Mouse (Mus musculus): ENCODE results near the gene Olfr1383. TPM values are rescaled to one million over a fixed set of nuclear protein-coding genes. Genes with fewer than 3 reads are reported as not detected.

Olfr1383 gene
- not detected for polyA plus RNA-seq (2014; fragmentation: Illumina TruSeq; extraction: RNeasy Lipid Tissue Mini Kit (QIAGEN cat#74804); ENCODE audit: low read depth, low replicate concordance)

GRCm38 (mm10) chr11:49519348-49519747 lies at the start of gene Olfr1383:
Olfr1383 (plus strand) TSS chr11:49519648.

GRCm38 (mm10) chr11:49488770-49489169 lies 30.7 kb upstream of the Olfr1383 start, which contains the start of gene Olfr1385:
Olfr1385 (plus strand) TSS chr11:49489070.

GRCm38 (mm10) chr11:49527947-49528346 lies 8.5 kb downstream of the Olfr1383 start, which contains the start of gene Olfr1382:
Olfr1382 (plus strand) TSS chr11:49528247.

GRCm38 (mm10) chr11:49543149-49543548 lies 23.7 kb downstream of the Olfr1383 start, which contains the start of gene Olfr1381:
Olfr1381 (plus strand) TSS chr11:49543449.

GRCm38 (mm10) chr11:49556578-49556977 lies 37.1 kb downstream of the Olfr1383 start, which contains the start of gene Olfr1380:
Olfr1380 (plus strand) TSS chr11:49556878.

Other genes starting within 250 kb of the Olfr1383 start
- 0.10 TPM for gene Olfr1393, start 241.3 kb upstream of the Olfr1383 start, polyA plus RNA-seq (2014; fragmentation: Illumina TruSeq; extraction: RNeasy Lipid Tissue Mini Kit (QIAGEN cat#74804); ENCODE audit: low read depth, low replicate concordance)
- 0.11 TPM for gene Olfr1392, start 234.4 kb upstream of the Olfr1383 start, polyA plus RNA-seq (2014; fragmentation: Illumina TruSeq; extraction: RNeasy Lipid Tissue Mini Kit (QIAGEN cat#74804); ENCODE audit: low read depth, low replicate concordance)
- not detected for gene Olfr10, start 214.9 kb upstream of the Olfr1383 start, polyA plus RNA-seq (2014; fragmentation: Illumina TruSeq; extraction: RNeasy Lipid Tissue Mini Kit (QIAGEN cat#74804); ENCODE audit: low read depth, low replicate concordance)
- gene Olfr1391, start 196.9 kb upstream of the Olfr1383 start, polyA plus RNA-seq (2014; fragmentation: Illumina TruSeq; extraction: RNeasy Lipid Tissue Mini Kit (QIAGEN cat#74804); ENCODE audit: low read depth, low replicate concordance): not detected
- not detected for gene Olfr1390, start 184.5 kb upstream of the Olfr1383 start, polyA plus RNA-seq (2014; fragmentation: Illumina TruSeq; extraction: RNeasy Lipid Tissue Mini Kit (QIAGEN cat#74804); ENCODE audit: low read depth, low replicate concordance)
- gene Olfr1389, start 96.6 kb upstream of the Olfr1383 start, polyA plus RNA-seq (2014; fragmentation: Illumina TruSeq; extraction: RNeasy Lipid Tissue Mini Kit (QIAGEN cat#74804); ENCODE audit: low read depth, low replicate concordance): not detected
- 0.10 TPM for gene Olfr1388, start 83.0 kb upstream of the Olfr1383 start, polyA plus RNA-seq (2014; fragmentation: Illumina TruSeq; extraction: RNeasy Lipid Tissue Mini Kit (QIAGEN cat#74804); ENCODE audit: low read depth, low replicate concordance)
- gene Olfr1387, start 64.3 kb upstream of the Olfr1383 start, polyA plus RNA-seq (2014; fragmentation: Illumina TruSeq; extraction: RNeasy Lipid Tissue Mini Kit (QIAGEN cat#74804); ENCODE audit: low read depth, low replicate concordance): not detected
- not detected for gene Olfr1386, start 54.6 kb upstream of the Olfr1383 start, polyA plus RNA-seq (2014; fragmentation: Illumina TruSeq; extraction: RNeasy Lipid Tissue Mini Kit (QIAGEN cat#74804); ENCODE audit: low read depth, low replicate concordance)
- gene Olfr1385, start 30.6 kb upstream of the Olfr1383 start, polyA plus RNA-seq (2014; fragmentation: Illumina TruSeq; extraction: RNeasy Lipid Tissue Mini Kit (QIAGEN cat#74804); ENCODE audit: low read depth, low replicate concordance): not detected
- not detected for gene Olfr1384, start 12.9 kb upstream of the Olfr1383 start, polyA plus RNA-seq (2014; fragmentation: Illumina TruSeq; extraction: RNeasy Lipid Tissue Mini Kit (QIAGEN cat#74804); ENCODE audit: low read depth, low replicate concordance)
- gene Olfr1382, start 8.6 kb downstream of the Olfr1383 start, polyA plus RNA-seq (2014; fragmentation: Illumina TruSeq; extraction: RNeasy Lipid Tissue Mini Kit (QIAGEN cat#74804); ENCODE audit: low read depth, low replicate concordance): not detected
- not detected for gene Olfr1381, start 23.8 kb downstream of the Olfr1383 start, polyA plus RNA-seq (2014; fragmentation: Illumina TruSeq; extraction: RNeasy Lipid Tissue Mini Kit (QIAGEN cat#74804); ENCODE audit: low read depth, low replicate concordance)
- not detected for gene Olfr1380, start 37.2 kb downstream of the Olfr1383 start, polyA plus RNA-seq (2014; fragmentation: Illumina TruSeq; extraction: RNeasy Lipid Tissue Mini Kit (QIAGEN cat#74804); ENCODE audit: low read depth, low replicate concordance)
- gene Flt4, start 89.6 kb downstream of the Olfr1383 start, polyA plus RNA-seq (2014; fragmentation: Illumina TruSeq; extraction: RNeasy Lipid Tissue Mini Kit (QIAGEN cat#74804); ENCODE audit: low read depth, low replicate concordance): 5.1 TPM
- not detected for gene Scgb3a1, start 144.0 kb downstream of the Olfr1383 start, polyA plus RNA-seq (2014; fragmentation: Illumina TruSeq; extraction: RNeasy Lipid Tissue Mini Kit (QIAGEN cat#74804); ENCODE audit: low read depth, low replicate concordance)
- gene Cnot6, start 193.1 kb downstream of the Olfr1383 start, polyA plus RNA-seq (2014; fragmentation: Illumina TruSeq; extraction: RNeasy Lipid Tissue Mini Kit (QIAGEN cat#74804); ENCODE audit: low read depth, low replicate concordance): 31.9 TPM

Data from adipose tissue, adult 10 weeks (tissue).